Mouse (Mus musculus) G1E (cell line): ENCODE data around the gene Smg9.

Experiments
- CTCF ChIP-seq: IDR thresholded peaks from 2 replicates; pipeline ENCODE4 v1.5.1; 2012; ENCODE audit warnings: low read depth, low read length, inconsistent platforms, mixed read lengths
- GATA1 ChIP-seq: IDR thresholded peaks from 2 replicates; pipeline ENCODE4 v1.6.1; 2012; ENCODE audit warnings: borderline replicate concordance, low read length, inconsistent platforms, mixed read lengths
- POLR2AphosphoS5 ChIP-seq: IDR thresholded peaks from 2 replicates; pipeline ENCODE4 v1.6.1; 2012; ENCODE audit warnings: low read depth, low read length, inconsistent platforms; ENCODE audit not compliant: insufficient replicate concordance

DNA sequence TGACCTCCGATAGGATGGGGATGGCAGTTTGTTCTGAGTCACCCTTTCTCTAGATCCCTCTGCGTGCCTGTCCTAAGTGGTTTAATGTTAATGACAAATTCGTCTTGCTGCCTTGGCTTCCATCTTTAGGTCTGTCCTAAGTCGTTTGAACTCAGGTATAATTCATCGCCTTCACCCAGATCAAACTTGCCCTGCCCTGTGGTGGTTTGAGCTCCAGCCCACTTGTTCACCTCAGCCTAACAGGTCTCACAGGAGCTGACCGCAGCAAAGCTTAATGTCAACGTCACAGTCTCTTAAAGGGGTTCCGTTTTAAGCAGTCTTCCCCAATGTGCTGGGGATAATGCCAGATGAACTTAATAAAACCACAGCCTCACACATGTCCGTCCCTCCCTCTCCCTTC lies 26.5 kb downstream of the Smg9 start:
- no peak for TF ChIP-seq CTCF
- no peak for TF ChIP-seq GATA1
- no peak for TF ChIP-seq POLR2AphosphoS5
